Mouse (Mus musculus) cortical plate, adult 2 months (tissue): ENCODE measurements around the gene Gm49630. TPM values are rescaled to one million over a fixed set of nuclear protein-coding genes. Genes with fewer than 3 reads are reported as not detected.
"Not testable (repeated sequence)": the region's sequence is repeated elsewhere in the genome, so short reads cannot be mapped to it uniquely, and the experiment has no call there.

Experiments
- H3K27ac ChIP-seq: fragments of 200-500 bp; 2 replicates; pipeline ENCODE4 v1.5.1; 2012; ENCODE audit warnings: low read length, control low read depth, inconsistent platforms; ENCODE audit not compliant: insufficient read depth
- H3K4me1 ChIP-seq: fragments of 200-500 bp; 2 replicates; pipeline ENCODE4 v1.6.1; 2011; ENCODE audit warnings: low read length; ENCODE audit not compliant: control insufficient read depth, insufficient read depth
- H3K4me3 ChIP-seq: fragments of 200-500 bp; 2 replicates; pipeline ENCODE4 v1.5.1; 2011; ENCODE audit warnings: mild to moderate bottlenecking, low read length, control low read depth; ENCODE audit not compliant: insufficient read depth
- CTCF ChIP-seq: fragments of 200-500 bp; IDR thresholded peaks from 2 replicates; pipeline ENCODE4 v1.5.1; 2011; ENCODE audit warnings: mild to moderate bottlenecking, control low read depth, low read length; ENCODE audit not compliant: insufficient read depth; ENCODE audit errors: extremely low read depth
- polyA plus RNA-seq: library from polyadenylated mRNA; depleted of rRNA; stranded (reverse); fragments of >200 nt; gene quantifications from 2 replicates; pipeline ENCODE4 v1.2.3, GENCODE M21; 2012; rRNA removed

Gene Gm49630
- polyA plus RNA-seq: not detected in 2 replicates

DNA sequence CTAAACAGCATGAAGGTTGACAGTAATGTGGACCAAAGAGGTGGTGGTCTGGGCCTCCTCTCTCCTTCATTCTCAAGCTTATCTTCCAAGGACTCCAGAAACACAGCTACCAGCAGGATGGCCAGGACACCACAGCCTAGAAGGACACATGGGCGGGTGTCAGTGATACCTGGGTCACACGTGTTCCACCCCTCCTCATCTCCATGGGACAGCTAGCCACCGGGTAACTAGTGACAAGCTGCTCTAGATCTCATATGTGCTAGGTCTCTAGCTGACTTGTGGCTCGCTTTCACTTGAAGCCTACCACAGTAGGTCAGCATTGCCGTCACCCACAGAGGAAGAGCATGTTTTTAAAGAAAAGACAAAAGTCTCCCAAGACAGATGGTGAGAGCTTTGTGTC is at the start of gene Gm49630:
Gene Gm49630, minus strand, starts transcription at position 101 of the 400 bp plus-strand sequence.
- not testable (repeated sequence) for H3K27ac ChIP-seq, H3K4me3 ChIP-seq, H3K4me1 ChIP-seq

DNA sequence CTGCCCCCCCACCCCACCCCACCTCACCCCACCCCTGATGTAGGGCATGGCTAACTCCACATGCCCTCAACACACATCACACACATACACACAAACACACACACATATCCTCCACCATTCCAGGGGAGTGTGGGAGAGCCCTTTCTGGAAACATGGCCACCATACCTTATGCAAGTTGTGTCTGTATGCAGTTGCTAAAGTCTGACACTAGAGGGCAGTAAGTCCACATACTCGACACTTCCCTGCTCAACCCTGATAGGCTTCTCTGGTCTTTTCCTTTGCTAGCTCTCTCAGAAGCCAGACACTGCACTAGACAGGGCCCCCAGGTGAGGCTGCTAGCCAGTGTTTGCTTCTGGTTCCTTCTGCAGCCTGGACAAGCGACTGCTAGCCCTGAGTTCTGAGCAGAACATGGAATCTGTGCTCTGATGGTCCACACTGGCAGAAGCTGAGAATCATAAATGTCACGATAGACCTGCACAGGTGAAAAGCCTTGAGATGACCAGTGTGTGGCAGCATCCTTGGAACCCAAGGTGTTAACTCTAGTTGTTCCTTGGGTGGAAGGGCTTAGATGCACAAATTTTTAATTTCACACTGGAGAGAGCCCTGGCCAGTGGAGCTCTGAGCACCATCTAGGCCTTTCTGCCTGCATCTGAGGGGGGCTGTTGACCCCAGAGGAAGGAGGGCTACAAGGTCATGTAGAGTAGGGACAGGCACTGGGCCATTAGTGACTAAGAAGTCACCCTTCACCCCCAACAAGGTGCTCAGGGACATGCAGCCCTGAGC is 48.6 kb upstream of the Gm49630 start:
- H3K4me1 ChIP-seq, H3K27ac ChIP-seq, H3K4me3 ChIP-seq: not testable (repeated sequence)
- peak; percentile 46 for TF ChIP-seq CTCF

DNA sequence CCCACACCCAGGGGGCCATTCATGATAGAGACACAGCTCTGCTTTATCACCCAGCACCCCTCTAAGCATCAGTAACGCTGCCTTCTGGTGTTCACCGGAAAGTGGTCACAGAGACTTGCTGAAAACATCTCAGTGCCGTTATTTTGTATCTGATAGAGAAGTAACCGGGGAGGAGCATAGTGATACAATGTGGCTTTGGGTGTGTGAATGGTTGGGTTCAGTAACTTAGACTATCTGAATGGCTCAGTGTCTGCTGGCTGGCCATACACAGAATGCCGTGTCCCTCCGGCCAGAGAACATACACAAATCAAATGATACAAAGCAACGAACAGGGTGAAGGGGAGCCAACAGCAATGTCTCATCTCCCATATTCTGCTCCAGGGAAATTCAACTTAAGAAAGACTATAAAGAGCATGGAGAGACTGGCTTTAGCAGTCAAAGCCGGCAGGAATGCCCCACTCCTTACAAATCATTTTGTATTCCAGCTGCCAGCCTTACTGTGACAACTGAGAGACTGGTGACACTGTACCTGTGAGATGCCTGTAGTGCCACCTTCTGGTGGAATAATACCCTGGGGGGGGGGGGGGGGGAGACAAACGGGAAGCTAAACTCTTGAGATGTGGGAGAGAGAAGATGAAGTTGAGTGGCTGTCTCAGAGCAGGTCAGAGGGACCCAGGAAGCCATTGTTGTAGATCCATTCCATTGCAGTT is 43.0 kb upstream of the Gm49630 start:
- H3K4me1 ChIP-seq, H3K4me3 ChIP-seq, H3K27ac ChIP-seq: not testable (repeated sequence)

DNA sequence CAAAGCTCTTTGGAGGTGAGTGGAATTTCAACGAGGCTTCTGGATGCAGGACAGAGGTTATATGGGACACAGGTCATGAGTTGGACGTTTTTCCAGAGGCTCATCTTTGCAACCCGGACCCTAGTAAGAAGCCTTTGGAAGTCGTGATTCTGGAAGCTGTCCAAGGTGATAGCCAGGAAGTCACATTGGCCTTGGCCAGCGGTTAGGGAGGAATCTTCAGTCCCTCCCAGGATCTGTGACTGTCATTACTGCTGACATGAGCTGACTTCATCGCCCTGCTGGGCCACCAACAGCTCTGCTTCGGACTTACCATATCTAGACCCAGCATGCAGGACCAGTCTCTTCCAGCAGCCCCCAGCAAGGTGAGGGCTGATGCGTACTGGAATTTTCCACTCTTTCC is 41.6 kb upstream of the Gm49630 start:
- H3K4me1 ChIP-seq, H3K4me3 ChIP-seq, H3K27ac ChIP-seq: not testable (repeated sequence)

DNA sequence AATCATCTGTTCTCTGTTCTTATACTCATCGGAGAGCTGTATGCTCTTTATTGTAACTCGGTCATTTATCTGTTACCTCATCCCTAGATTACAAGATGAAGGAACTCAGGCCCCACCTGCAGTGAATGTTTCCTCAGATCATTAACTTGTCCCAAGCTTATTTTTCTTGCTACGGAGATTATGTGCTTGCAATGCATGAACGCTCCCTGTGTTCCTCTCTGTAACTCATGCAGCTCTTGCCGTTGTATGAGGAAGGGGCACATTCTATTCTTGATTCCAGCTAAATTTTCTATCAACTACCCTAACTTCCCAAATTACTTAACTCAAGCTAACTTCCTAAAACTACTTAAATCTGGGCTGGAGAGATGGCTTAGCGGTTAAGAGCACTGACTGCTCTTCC is 28.0 kb upstream of the Gm49630 start:
- not testable (repeated sequence) for H3K4me3 ChIP-seq, H3K4me1 ChIP-seq, H3K27ac ChIP-seq

DNA sequence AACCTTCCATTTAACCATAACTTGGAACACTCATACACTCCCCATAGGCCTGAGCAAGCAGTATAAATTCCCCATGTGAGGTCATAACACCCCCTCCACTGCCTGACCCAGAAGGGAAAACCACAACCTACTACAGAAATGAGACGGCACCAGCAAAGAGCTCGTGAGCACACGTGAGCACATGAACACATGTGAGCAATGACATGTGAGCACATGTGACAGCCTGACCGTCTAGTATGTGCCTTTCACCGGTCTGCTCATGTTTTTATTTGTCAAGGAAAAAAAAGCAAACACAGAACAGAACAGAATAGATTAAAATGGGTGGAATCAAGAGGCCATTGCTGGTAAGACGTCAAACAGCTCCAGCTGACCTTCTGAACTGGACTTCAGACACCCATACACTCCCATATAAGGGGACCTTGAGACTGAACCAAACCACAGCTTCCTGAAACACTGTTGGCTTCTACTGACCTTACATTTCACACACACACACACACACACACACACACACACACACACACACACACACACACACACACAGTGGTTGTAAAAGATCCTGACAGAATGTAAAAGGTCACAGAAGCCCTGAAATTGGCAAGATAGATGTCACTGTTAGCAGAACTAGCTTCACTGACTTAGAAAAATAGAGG is 26.5 kb upstream of the Gm49630 start:
- H3K4me3 ChIP-seq, H3K4me1 ChIP-seq, H3K27ac ChIP-seq: not testable (repeated sequence)

DNA sequence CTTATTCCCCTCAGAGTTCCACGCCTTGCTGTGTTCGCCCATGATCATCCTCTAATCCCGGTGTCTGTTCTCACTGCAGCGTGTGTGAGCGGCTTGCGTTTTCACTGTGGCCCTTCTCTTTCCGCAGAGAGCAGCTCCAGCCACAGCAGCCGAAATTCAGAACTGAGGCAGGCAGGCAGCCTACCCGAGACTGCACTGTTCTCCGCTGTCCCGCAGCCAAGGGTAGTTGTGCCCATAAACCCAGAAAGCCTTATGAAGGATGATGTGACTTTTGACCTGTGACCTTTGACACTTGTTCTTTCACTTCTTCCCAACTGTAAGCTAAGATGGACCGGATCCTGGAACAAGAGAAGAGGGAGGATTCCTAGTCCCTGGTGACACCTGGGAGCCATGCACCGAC is 25.3 kb upstream of the Gm49630 start:
- H3K4me3 ChIP-seq, H3K27ac ChIP-seq, H3K4me1 ChIP-seq: not testable (repeated sequence)

DNA sequence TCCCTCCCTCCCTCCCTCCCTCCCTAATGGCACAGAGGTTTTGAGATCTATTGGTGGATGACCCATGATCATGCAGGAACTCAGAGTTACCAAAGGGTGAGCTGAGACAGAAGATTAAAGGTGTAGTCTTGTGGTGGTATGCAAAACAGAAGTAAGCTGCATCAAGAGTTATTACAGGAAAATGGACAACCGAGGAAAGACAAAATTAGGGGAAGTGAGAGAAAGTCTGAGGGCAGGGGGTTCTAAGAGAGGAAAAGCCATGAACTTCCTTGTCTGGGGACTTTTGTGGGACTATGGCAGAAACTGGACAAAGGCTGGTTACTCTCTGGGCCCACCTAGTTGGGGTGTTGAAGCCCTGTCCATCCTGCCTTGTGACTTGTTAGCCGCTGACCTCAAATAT is 24.5 kb upstream of the Gm49630 start:
- H3K4me3 ChIP-seq, H3K4me1 ChIP-seq, H3K27ac ChIP-seq: not testable (repeated sequence)

DNA sequence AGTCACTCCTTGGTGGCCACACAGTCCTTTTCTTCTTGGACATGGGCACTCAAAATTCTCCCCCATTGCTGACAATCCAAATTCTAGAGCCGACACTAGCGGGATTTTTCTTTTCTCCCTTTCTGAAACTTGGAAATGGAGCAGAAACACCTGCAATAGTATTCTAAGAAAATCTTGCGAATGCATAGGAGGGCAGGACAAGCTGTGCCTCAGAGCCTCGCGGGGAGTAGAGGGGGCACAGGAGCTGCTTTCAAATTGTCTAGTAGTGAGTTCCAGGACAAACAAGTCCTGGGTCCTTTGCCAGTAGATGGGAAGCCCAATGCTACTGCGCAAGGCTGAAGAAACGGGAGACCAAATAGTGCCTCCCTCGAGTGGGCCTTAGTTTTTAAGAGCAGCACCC is 23.9 kb upstream of the Gm49630 start:
- H3K27ac ChIP-seq, H3K4me3 ChIP-seq, H3K4me1 ChIP-seq: not testable (repeated sequence)

DNA sequence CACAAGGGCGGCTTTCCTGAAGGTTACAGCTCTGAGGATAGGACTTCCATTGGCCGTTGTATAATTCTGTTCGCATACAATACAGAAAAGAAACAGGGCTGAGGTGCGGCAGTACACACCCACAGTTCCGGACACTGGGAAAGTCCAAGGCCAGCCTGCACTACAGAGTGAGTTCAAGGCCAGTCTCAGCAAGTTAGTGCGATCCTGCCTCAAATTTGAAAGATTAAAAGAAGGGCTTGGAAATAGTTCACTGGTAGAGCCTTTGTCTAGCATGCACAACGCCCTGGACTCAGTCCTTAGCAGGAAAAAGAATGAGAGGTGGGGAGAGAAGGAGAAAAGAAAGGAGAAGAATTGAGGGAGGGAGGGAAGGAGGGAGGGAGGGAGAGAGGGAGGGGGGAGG is 23.3 kb upstream of the Gm49630 start:
- not testable (repeated sequence) for H3K4me3 ChIP-seq, H3K27ac ChIP-seq, H3K4me1 ChIP-seq

DNA sequence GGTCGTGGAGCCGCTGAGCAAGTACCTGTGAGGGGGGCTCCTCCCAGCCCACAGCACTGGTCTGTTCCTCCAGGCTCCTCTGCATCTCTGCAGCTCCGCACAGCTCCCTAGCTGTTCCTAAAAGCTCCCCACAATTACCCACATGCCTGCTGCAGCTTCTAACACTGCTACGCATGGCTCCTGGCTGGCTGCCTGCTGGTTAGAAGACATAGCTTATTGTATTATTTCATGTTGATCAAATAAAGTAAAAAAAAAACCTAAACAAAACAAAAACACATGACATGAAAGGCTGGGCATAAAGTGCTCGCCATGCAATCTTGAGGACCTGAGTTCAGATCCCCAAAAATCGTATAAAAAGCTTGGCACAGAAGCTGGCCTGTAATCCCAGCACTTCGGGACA is 18.1 kb upstream of the Gm49630 start:
- H3K4me1 ChIP-seq, H3K4me3 ChIP-seq, H3K27ac ChIP-seq: not testable (repeated sequence)

DNA sequence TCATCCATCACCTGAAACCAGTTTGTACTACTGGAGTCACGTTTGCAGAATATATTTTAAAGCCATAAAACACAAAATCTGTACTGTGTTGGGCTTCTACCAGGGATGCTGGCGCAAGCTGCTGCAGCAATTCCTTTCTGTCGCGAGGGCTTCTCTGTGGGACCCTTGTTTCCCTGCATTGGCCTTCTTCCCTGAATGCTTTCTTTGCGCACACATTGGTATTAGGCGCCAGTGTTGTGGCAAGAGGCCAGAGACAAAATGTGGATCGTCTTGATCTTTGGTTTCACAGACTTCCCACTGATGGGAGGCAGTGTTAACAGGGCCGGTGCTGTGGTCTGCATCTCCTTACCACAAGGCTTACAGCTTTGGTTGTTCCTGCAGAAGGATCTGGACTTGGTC is 17.2 kb upstream of the Gm49630 start:
- not testable (repeated sequence) for H3K27ac ChIP-seq, H3K4me3 ChIP-seq, H3K4me1 ChIP-seq

DNA sequence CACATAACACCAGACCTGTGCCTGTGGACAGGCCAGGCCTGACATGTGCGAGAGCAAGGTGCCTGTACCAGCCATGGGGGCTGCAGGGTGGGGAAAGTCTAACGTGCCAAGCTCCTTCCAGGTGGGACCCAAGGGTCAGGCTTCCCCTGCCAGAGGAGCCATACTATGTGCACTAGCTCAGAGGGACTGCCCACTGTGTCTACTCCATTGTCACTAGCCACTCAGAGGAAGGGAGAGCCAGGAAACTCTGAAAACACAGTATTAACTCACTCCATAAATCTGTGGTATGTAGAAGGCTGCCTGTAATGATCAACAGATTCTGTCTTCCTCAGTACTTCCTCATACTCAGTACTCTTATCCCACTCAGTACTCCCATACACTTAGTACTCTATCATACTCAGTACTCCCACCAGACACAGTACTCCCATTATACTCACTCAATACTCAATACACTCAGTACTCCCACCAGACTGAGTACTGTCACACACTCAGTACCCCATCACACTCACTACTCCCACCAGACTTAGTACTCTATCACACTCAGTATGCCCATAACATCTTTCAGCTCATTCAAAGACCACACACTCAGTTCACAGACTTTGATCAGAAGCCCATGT is 16.7 kb upstream of the Gm49630 start:
- H3K27ac ChIP-seq, H3K4me3 ChIP-seq: not testable (repeated sequence)

DNA sequence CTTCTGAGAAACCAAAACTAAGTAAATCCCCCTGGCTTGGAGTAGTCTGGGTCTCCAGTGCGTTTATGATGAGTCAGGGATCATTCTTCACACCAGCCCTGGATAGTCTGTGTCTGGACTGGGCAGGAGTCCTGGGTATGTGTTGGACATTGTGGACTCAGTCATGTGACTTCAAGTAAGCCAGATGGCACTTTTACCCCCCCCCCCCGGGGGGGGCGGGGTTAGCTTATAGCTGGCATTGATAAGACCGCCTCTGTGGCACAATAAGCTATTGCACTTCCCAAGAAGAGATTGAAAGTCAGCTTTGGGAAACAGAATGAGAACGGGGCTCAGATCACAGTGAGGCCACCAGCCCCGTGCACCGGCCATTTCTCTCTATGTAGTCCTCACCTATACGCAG is 14.2 kb upstream of the Gm49630 start:
- H3K27ac ChIP-seq, H3K4me1 ChIP-seq, H3K4me3 ChIP-seq: not testable (repeated sequence)

More for the DNA sequence above, 16.7 kb upstream of the Gm49630 start:
- H3K4me1 ChIP-seq: not testable (repeated sequence)

DNA sequence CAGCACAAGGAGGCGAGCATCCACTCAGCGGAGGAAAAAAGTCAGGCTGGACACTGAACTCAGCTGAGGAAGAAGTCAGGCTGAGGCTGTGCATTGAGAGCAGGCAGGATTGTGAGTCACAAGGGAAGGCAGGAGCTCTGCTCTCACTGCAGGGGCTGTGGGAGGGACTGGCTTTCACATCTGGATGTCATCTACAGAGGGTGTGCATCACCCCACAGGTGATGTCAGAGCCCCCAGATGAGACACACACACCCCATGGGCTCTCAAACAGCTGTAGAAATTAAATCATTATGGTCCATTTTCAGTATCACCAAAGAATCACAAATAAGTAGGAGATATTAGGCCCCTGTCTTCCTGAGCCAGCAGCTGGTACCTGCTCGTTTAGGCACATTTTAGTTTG is 13.6 kb upstream of the Gm49630 start, which contains the start of gene Unc93a2:
Gene Unc93a2, minus strand, starts transcription at position 101 of the 400 bp plus-strand sequence.
- not testable (repeated sequence) for H3K4me1 ChIP-seq, H3K27ac ChIP-seq, H3K4me3 ChIP-seq
